Mouse (Mus musculus) cerebellum, postnatal 4 days (tissue): ENCODE results near the gene 1110051M20Rik.
A peak's percentile ranks its signal among the peaks of the same experiment; 100 is the strongest.

Source experiments
- DNase-seq, 2 experiments: peaks; one replicate each; pipeline ENCODE4 v3.0.0; 2022; ENCODE audit warnings: low spot score in 2 of 2, mixed read lengths in 1 of 2

The 1110051M20Rik gene

GRCm38 (mm10) chr2:91457656-91458251 lies 13.2 kb upstream of the 1110051M20Rik start:
- no peak for DNase-seq

- no peak for DNase-seq
Measured at GRCm38 (mm10) chr2:91457259-91457655, 12.8 kb upstream of the 1110051M20Rik start, which contains the start of gene Lrp4. TSS of gene Lrp4 (plus strand) at chr2:91457511.

- DNase-seq = no peak
Measured at GRCm38 (mm10) chr2:91456491-91457100, 12.1 kb upstream of the 1110051M20Rik start.

- DNase-seq = no peak
Measured at GRCm38 (mm10) chr2:91455826-91456225, 11.3 kb upstream of the 1110051M20Rik start.

GRCm38 (mm10) chr2:91454434-91454833 lies 9.9 kb upstream of the 1110051M20Rik start:
- no peak for DNase-seq

GRCm38 (mm10) chr2:91453231-91454075 lies 8.9 kb upstream of the 1110051M20Rik start:
- no peak for DNase-seq

- DNase-seq = no peak
Measured at GRCm38 (mm10) chr2:91452658-91453057, 8.2 kb upstream of the 1110051M20Rik start.

GRCm38 (mm10) chr2:91450316-91450715 lies 5.8 kb upstream of the 1110051M20Rik start:
- no peak for DNase-seq

- no peak for DNase-seq
Measured at GRCm38 (mm10) chr2:91449662-91450061, 5.2 kb upstream of the 1110051M20Rik start.

- no peak for DNase-seq
Measured at GRCm38 (mm10) chr2:91442241-91442640, 2.3 kb downstream of the 1110051M20Rik start.

GRCm38 (mm10) chr2:91441715-91442114 lies 2.8 kb downstream of the 1110051M20Rik start:
- DNase-seq = no peak

GRCm38 (mm10) chr2:91440686-91441085 lies 3.8 kb downstream of the 1110051M20Rik start:
- no peak for DNase-seq

GRCm38 (mm10) chr2:91439876-91440275 lies 4.6 kb downstream of the 1110051M20Rik start:
- DNase-seq = no peak

- DNase-seq = no peak
Measured at GRCm38 (mm10) chr2:91439271-91439670, 5.2 kb downstream of the 1110051M20Rik start.

- no peak for DNase-seq
Measured at GRCm38 (mm10) chr2:91437116-91437815, 7.2 kb downstream of the 1110051M20Rik start.

GRCm38 (mm10) chr2:91436713-91437112 lies 7.8 kb downstream of the 1110051M20Rik start:
- DNase-seq = no peak

GRCm38 (mm10) chr2:91430600-91430919 lies 13.9 kb downstream of the 1110051M20Rik start:
- peak in 1 of 2 experiments; percentile 20 for DNase-seq

GRCm38 (mm10) chr2:91429915-91430599 lies 14.4 kb downstream of the 1110051M20Rik start:
- DNase-seq = no peak

GRCm38 (mm10) chr2:91429146-91429545 lies 15.4 kb downstream of the 1110051M20Rik start:
- no peak for DNase-seq

GRCm38 (mm10) chr2:91426321-91426720 lies 18.2 kb downstream of the 1110051M20Rik start:
- no peak for DNase-seq

GRCm38 (mm10) chr2:91424061-91424720 lies 20.3 kb downstream of the 1110051M20Rik start:
- no peak for DNase-seq
